Mouse (Mus musculus): ENCODE results near the gene Clptm1.

DNA sequence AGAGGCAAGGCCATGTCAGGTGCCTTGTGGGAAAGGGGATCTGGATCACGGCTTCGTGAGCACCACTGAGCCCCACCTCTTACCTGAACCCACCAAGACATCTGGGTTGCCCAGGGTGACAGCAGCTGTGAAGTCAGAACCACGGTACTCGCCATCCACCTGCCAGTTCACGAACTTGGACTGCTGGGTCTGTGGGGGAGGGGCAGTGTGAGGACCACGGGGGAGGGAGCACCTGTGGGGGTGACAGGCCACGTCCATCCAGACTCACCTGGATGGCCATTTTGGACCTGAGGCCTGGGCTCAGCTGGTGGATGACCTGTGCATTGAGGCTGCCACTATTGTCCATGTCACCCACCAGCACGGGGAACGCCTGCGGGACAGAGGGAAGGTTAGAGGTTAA is 45.8 kb upstream of the Clptm1 start:
- TF ChIP-seq CTCF (IDR thresholded peaks at IDR 0.05): no peak
- no peak for TF ChIP-seq EP300 (IDR thresholded peaks at IDR 0.05; ENCODE audit: insufficient read depth, low read depth, low read length)
